Mouse (Mus musculus): Measurements from ENCODE around the gene L3mbtl1.

DNA sequence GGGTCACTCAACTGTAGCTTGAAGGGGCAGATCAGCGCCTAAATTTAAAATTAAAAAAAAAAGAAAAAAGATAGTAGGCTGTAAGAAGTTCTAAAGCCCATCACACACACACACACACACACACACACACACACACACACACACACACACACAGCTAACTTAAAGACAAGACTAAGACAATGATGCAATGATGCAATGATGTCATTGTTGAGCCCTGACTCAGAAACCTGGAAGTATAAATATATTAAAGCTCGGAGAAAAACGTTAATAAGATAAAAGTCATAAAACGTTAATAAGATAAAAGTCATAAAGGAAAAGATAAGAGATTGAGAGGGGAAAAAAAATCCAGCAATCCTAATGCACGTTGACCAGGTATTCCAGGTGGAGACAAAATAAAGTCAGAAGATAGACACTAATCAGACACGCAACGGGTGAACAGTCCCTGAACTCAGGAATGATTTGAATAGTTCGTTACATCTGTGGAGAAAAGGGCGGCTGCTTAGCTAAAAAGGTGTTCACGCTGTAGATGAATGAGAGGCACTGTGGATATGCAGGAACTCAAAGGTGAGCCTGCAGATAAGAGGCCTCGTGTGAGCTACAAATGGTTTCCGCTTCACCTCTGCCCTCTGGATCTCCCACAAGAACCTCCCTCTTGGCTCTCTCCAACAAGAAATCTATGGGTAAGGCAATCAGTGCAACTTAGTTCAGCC, 43.2 kb upstream of the L3mbtl1 start:
- TF ChIP-seq CTCF (IDR thresholded peaks at IDR 0.05; ENCODE audit: low read depth) (no peak), EP300 (optimal IDR thresholded peaks at IDR 0.05) (no peak)
